Mouse (Mus musculus) liver, postnatal 0 days (tissue): ENCODE measurements at regions not wholly inside any gene's neighbourhood (a gene's known extent, or its start where the extent isn't known, plus 50 kb on each side); places are given as distances from the start of the nearest gene placed in this dataset.
A peak's percentile ranks its signal among the peaks of the same experiment; 100 is the strongest.

Experiments
- ATAC-seq: fragments of 200-750 bp; cut with Nextera tagmentation; 2 replicates; pipeline ENCODE4 v1.8.0; 2017; ENCODE audit warnings: mild to moderate bottlenecking, moderate library complexity
- DNase-seq: peaks from one replicate; pipeline ENCODE4 v3.0.0-alpha.2; 2016
- H3K27ac ChIP-seq: fragments of 300-500 bp; sonication (generic); 2 replicates; pipeline ENCODE4 v1.5.1; 2014; ENCODE audit warnings: antibody characterized with exemption, moderate library complexity, mild to moderate bottlenecking, low read depth
- H3K27me3 ChIP-seq: fragments of 300-500 bp; sonication (generic); 2 replicates; pipeline ENCODE4 v1.6.1; 2014; ENCODE audit warnings: low read length, control low read depth, mixed read lengths; ENCODE audit not compliant: insufficient read depth
- H3K36me3 ChIP-seq: fragments of 300-500 bp; sonication (generic); replicated peaks from 2 replicates; pipeline ENCODE4 v1.6.1; 2014; ENCODE audit warnings: mild to moderate bottlenecking, control low read depth, low read length, moderate library complexity, mixed read lengths; ENCODE audit not compliant: insufficient read depth
- H3K4me1 ChIP-seq: fragments of 300-500 bp; sonication (generic); 2 replicates; pipeline ENCODE4 v1.6.1; 2014; ENCODE audit warnings: antibody characterized with exemption, mild to moderate bottlenecking, control low read depth; ENCODE audit not compliant: insufficient read depth
- H3K4me2 ChIP-seq: fragments of 300-500 bp; sonication (generic); 2 replicates; pipeline ENCODE4 v1.6.1; 2014; ENCODE audit warnings: low read depth, mild to moderate bottlenecking, low read length, moderate library complexity, mixed read lengths
- H3K4me3 ChIP-seq: fragments of 300-500 bp; sonication (generic); 2 replicates; pipeline ENCODE4 v1.5.1; 2014; ENCODE audit warnings: low read depth, low read length
- H3K9ac ChIP-seq: fragments of 300-500 bp; sonication (generic); replicated peaks from 2 replicates; pipeline ENCODE4 v1.6.1; 2014; ENCODE audit warnings: mild to moderate bottlenecking, moderate library complexity
- H3K9me3 ChIP-seq: fragments of 300-500 bp; sonication (generic); 2 replicates; pipeline ENCODE4 v1.6.1; 2016; ENCODE audit warnings: mild to moderate bottlenecking, control low read depth, low read length, mixed read lengths
- CTCF ChIP-seq: sonication (generic); IDR thresholded peaks from 2 replicates; pipeline ENCODE4 v1.5.1; 2016; ENCODE audit warnings: antibody characterized with exemption, low read depth
- EP300 ChIP-seq: IDR thresholded peaks from 2 replicates; pipeline ENCODE4 v1.6.1; 2016; ENCODE audit warnings: antibody characterized with exemption, low read depth, mild to moderate bottlenecking
- WGBS: fragments of 180-500 bp; shearing (Covaris S2); extraction: QIAGEN DNeasy Blood & Tissue Kit; methylation state at CpG from one replicate; pipeline ENCODE4 v1.1.7; 2014; ENCODE audit not compliant: insufficient replicate concordance; 5-methylcytosine and 5-hydroxymethylcytosine counted together

GRCm38 (mm10) chr1:193578661-193579175, 208.6 kb upstream of the Camk1g start:
- Histone ChIP-seq H3K36me3 (no peaks in the 10 kb centered on the region), H3K9ac (no peak overlapping the region), H3K27me3 (no peaks in the 10 kb centered on the region), H3K4me2 (no peak overlapping the region), H3K27ac (no peak overlapping the region), H3K4me1 (0 out of 2 replicates have a peak, but pooled peaks cover 4% of the 10 kb centered on the region), H3K4me3 (no peak overlapping the region), H3K9me3 (no peaks in the 10 kb centered on the region)
- no peak for ATAC-seq
- no peak for TF ChIP-seq CTCF
- no peak for TF ChIP-seq EP300
- 72% methylated on average over 2 of the region's 2 CpGs for WGBS
- DNase-seq, result no peak

GRCm38 (mm10) chr1:193577821-193578220, 207.7 kb upstream of the Camk1g start:
- DNase-seq (no peak), ATAC-seq (no peak)
- H3K4me2 ChIP-seq, result no peak overlapping the region
- 77% methylated on average over 2 of the region's 2 CpGs for WGBS
- no peaks in the 10 kb centered on the region for H3K27me3 ChIP-seq
- no peak overlapping the region for H3K9ac ChIP-seq
- no peak overlapping the region for H3K27ac ChIP-seq
- H3K9me3 ChIP-seq, result no peaks in the 10 kb centered on the region
- H3K4me1 ChIP-seq, result 0 out of 2 replicates have a peak, but pooled peaks cover 4% of the 10 kb centered on the region
- TF ChIP-seq EP300 (no peak), CTCF (no peak)
- H3K4me3 ChIP-seq, result no peak overlapping the region
- H3K36me3 ChIP-seq, result no peaks in the 10 kb centered on the region

- peak; percentile 75; the same call in 1 of the 2 replicates for ATAC-seq
- Histone ChIP-seq H3K4me2 (no peak overlapping the region), H3K9me3 (no peaks in the 10 kb centered on the region), H3K27ac (no peak overlapping the region), H3K27me3 (no peaks in the 10 kb centered on the region), H3K9ac (no peak overlapping the region), H3K36me3 (no peaks in the 10 kb centered on the region), H3K4me3 (no peak overlapping the region), H3K4me1 (0 out of 2 replicates have a peak, but pooled peaks cover 4% of the 10 kb centered on the region)
- 9% methylated on average over 12 of the region's 12 CpGs for WGBS
- TF ChIP-seq EP300 (no peak), CTCF (peak; percentile 84)
- peak; percentile 65 for DNase-seq
These were observed 206.1 kb upstream of the Camk1g start for GRCm38 (mm10) chr1:193575986-193576713.

GRCm38 (mm10) chr1:193572827-193573226, 202.7 kb upstream of the Camk1g start:
- DNase-seq, result no peak
- no peaks in the 10 kb centered on the region for H3K27me3 ChIP-seq
- WGBS, result 52% methylated on average over 2 of the region's 2 CpGs
- no peaks in the 10 kb centered on the region for H3K36me3 ChIP-seq
- no peak for ATAC-seq
- no peak overlapping the region for H3K27ac ChIP-seq
- H3K4me3 ChIP-seq, result no peak overlapping the region
- H3K4me1 ChIP-seq, result peaks cover 9% of the 10 kb centered on the region; the same call in 1 of the 2 replicates
- H3K9ac ChIP-seq, result no peak overlapping the region
- H3K9me3 ChIP-seq, result no peaks in the 10 kb centered on the region
- no peak for TF ChIP-seq CTCF
- TF ChIP-seq EP300, result no peak
- H3K4me2 ChIP-seq, result no peak overlapping the region

- Histone ChIP-seq H3K27me3 (no peaks in the 10 kb centered on the region), H3K9ac (no peak overlapping the region), H3K4me1 (peaks cover 12% of the 10 kb centered on the region; the same call in 1 of the 2 replicates), H3K36me3 (no peaks in the 10 kb centered on the region), H3K9me3 (no peaks in the 10 kb centered on the region), H3K4me2 (no peak overlapping the region), H3K4me3 (no peak overlapping the region), H3K27ac (no peak overlapping the region)
- no peak for DNase-seq
- WGBS, result 83% methylated on average over 3 of the region's 3 CpGs
- ATAC-seq, result no peak
- TF ChIP-seq EP300, result no peak
- no peak for TF ChIP-seq CTCF
These were observed 202.3 kb upstream of the Camk1g start for GRCm38 (mm10) chr1:193572411-193572810.

GRCm38 (mm10) chr1:193571088-193571487, 201.0 kb upstream of the Camk1g start:
- no peaks in the 10 kb centered on the region for H3K27me3 ChIP-seq
- H3K4me3 ChIP-seq, result no peak overlapping the region
- H3K9me3 ChIP-seq, result no peaks in the 10 kb centered on the region
- H3K36me3 ChIP-seq, result no peaks in the 10 kb centered on the region
- no peak overlapping the region for H3K27ac ChIP-seq
- ATAC-seq (no peak), DNase-seq (no peak)
- H3K4me2 ChIP-seq, result no peak overlapping the region
- TF ChIP-seq CTCF, result no peak
- TF ChIP-seq EP300, result no peak
- H3K9ac ChIP-seq, result no peak overlapping the region
- peaks cover 12% of the 10 kb centered on the region; the same call in 1 of the 2 replicates for H3K4me1 ChIP-seq
